Mouse (Mus musculus): ENCODE measurements around the gene Msl3l2. TPM values are rescaled to one million over a fixed set of nuclear protein-coding genes. Genes with fewer than 3 reads are reported as not detected.
A peak's percentile ranks its signal among the peaks of the same experiment; 100 is the strongest.

Gene Msl3l2
- polyA plus RNA-seq, 1 experiment, result 7.2 TPM

GRCm38 (mm10) chr10:56096757-56097156, 10.0 kb upstream of the Msl3l2 start:
- Histone ChIP-seq H3K27me3 (ENCODE audit: control insufficient read depth, insufficient read depth, low read length) (no peaks in the 10 kb centered on the region), H3K36me3 (ENCODE audit: control insufficient read depth, insufficient read depth, low read length) (no peaks in the 10 kb centered on the region), H3K4me3 (ENCODE audit: control insufficient read depth, insufficient read depth, low read length) (no peak overlapping the region), H3K27ac (ENCODE audit: control insufficient read depth, insufficient read depth, low read length) (no peak overlapping the region), H3K4me1 (replicated peaks; ENCODE audit: control insufficient read depth, insufficient read depth, low read length) (no peaks in the 10 kb centered on the region)
- TF ChIP-seq POLR2A (IDR thresholded peaks at IDR 0.05; ENCODE audit: control insufficient read depth, extremely low read depth, insufficient read depth, low read length, poor library complexity) (no peak), CTCF (IDR thresholded peaks at IDR 0.05; ENCODE audit: borderline replicate concordance, control insufficient read depth, extremely low read depth, insufficient read depth, low read length, poor library complexity) (no peak)
- DNase-seq, result no peak

GRCm38 (mm10) chr10:56099126-56099525, 7.6 kb upstream of the Msl3l2 start:
- WGBS, result 97% methylated on average over 3 of the region's 3 CpGs
- Histone ChIP-seq H3K4me3 (ENCODE audit: control insufficient read depth, insufficient read depth, low read length) (no peak overlapping the region), H3K27me3 (ENCODE audit: control insufficient read depth, insufficient read depth, low read length) (no peaks in the 10 kb centered on the region), H3K4me1 (replicated peaks; ENCODE audit: control insufficient read depth, insufficient read depth, low read length) (no peaks in the 10 kb centered on the region), H3K36me3 (ENCODE audit: control insufficient read depth, insufficient read depth, low read length) (no peaks in the 10 kb centered on the region), H3K27ac (ENCODE audit: control insufficient read depth, insufficient read depth, low read length) (no peak overlapping the region)
- no peak for TF ChIP-seq POLR2A (IDR thresholded peaks at IDR 0.05; ENCODE audit: control insufficient read depth, extremely low read depth, insufficient read depth, low read length, poor library complexity)
- TF ChIP-seq CTCF (IDR thresholded peaks at IDR 0.05; ENCODE audit: borderline replicate concordance, control insufficient read depth, extremely low read depth, insufficient read depth, low read length, poor library complexity), result no peak
- DNase-seq, result no peak

GRCm38 (mm10) chr10:56099641-56100310, 6.9 kb upstream of the Msl3l2 start:
- H3K27me3 ChIP-seq (ENCODE audit: control insufficient read depth, insufficient read depth, low read length), result no peaks in the 10 kb centered on the region
- WGBS, result 98% methylated on average over 3 of the region's 3 CpGs
- no peaks in the 10 kb centered on the region for H3K36me3 ChIP-seq (ENCODE audit: control insufficient read depth, insufficient read depth, low read length)
- TF ChIP-seq CTCF (IDR thresholded peaks at IDR 0.05; ENCODE audit: borderline replicate concordance, control insufficient read depth, extremely low read depth, insufficient read depth, low read length, poor library complexity) (no peak), POLR2A (IDR thresholded peaks at IDR 0.05; ENCODE audit: control insufficient read depth, extremely low read depth, insufficient read depth, low read length, poor library complexity) (no peak)
- no peaks in the 10 kb centered on the region for H3K4me1 ChIP-seq (replicated peaks; ENCODE audit: control insufficient read depth, insufficient read depth, low read length)
- no peak overlapping the region for H3K27ac ChIP-seq (ENCODE audit: control insufficient read depth, insufficient read depth, low read length)
- DNase-seq, result no peak
- no peak overlapping the region for H3K4me3 ChIP-seq (ENCODE audit: control insufficient read depth, insufficient read depth, low read length)

- no peak for DNase-seq
- H3K4me3 ChIP-seq (ENCODE audit: control insufficient read depth, insufficient read depth, low read length), result peak overlapping the region; percentile 54
- no peaks in the 10 kb centered on the region for H3K4me1 ChIP-seq (replicated peaks; ENCODE audit: control insufficient read depth, insufficient read depth, low read length)
- no peaks in the 10 kb centered on the region for H3K27me3 ChIP-seq (ENCODE audit: control insufficient read depth, insufficient read depth, low read length)
- no peak for TF ChIP-seq POLR2A (IDR thresholded peaks at IDR 0.05; ENCODE audit: control insufficient read depth, extremely low read depth, insufficient read depth, low read length, poor library complexity)
- no peak for TF ChIP-seq CTCF (IDR thresholded peaks at IDR 0.05; ENCODE audit: borderline replicate concordance, control insufficient read depth, extremely low read depth, insufficient read depth, low read length, poor library complexity)
- H3K36me3 ChIP-seq (ENCODE audit: control insufficient read depth, insufficient read depth, low read length), result no peaks in the 10 kb centered on the region
- WGBS, result 20% methylated on average over 1 of the region's 1 CpGs
- no peak overlapping the region for H3K27ac ChIP-seq (ENCODE audit: control insufficient read depth, insufficient read depth, low read length)
Measured at GRCm38 (mm10) chr10:56106996-56107334, 248 bp downstream of the Msl3l2 start.

- peak; percentile 66 for DNase-seq
- Histone ChIP-seq H3K4me3 (ENCODE audit: control insufficient read depth, insufficient read depth, low read length) (peak overlapping the region; percentile 96), H3K36me3 (ENCODE audit: control insufficient read depth, insufficient read depth, low read length) (no peaks in the 10 kb centered on the region), H3K27me3 (ENCODE audit: control insufficient read depth, insufficient read depth, low read length) (no peaks in the 10 kb centered on the region), H3K27ac (ENCODE audit: control insufficient read depth, insufficient read depth, low read length) (no peak overlapping the region), H3K4me1 (replicated peaks; ENCODE audit: control insufficient read depth, insufficient read depth, low read length) (peaks cover 7% of the 10 kb centered on the region)
- TF ChIP-seq CTCF (IDR thresholded peaks at IDR 0.05; ENCODE audit: borderline replicate concordance, control insufficient read depth, extremely low read depth, insufficient read depth, low read length, poor library complexity), result 0 out of 2 replicates have a peak, but pooled peaks have one; percentile 55
- TF ChIP-seq POLR2A (IDR thresholded peaks at IDR 0.05; ENCODE audit: control insufficient read depth, extremely low read depth, insufficient read depth, low read length, poor library complexity), result peak; percentile 46; the same call in 1 of the 2 replicates
- 17% methylated on average over 50 of the region's 50 CpGs for WGBS
Measured at GRCm38 (mm10) chr10:56114951-56115635, 8.4 kb downstream of the Msl3l2 start.

- Histone ChIP-seq H3K36me3 (ENCODE audit: control insufficient read depth, insufficient read depth, low read length) (no peaks in the 10 kb centered on the region), H3K27ac (ENCODE audit: control insufficient read depth, insufficient read depth, low read length) (no peak overlapping the region), H3K27me3 (ENCODE audit: control insufficient read depth, insufficient read depth, low read length) (no peaks in the 10 kb centered on the region), H3K4me1 (replicated peaks; ENCODE audit: control insufficient read depth, insufficient read depth, low read length) (peaks cover 7% of the 10 kb centered on the region), H3K4me3 (ENCODE audit: control insufficient read depth, insufficient read depth, low read length) (peak overlapping the region; percentile 96)
- peak; percentile 33 for DNase-seq
- 67% methylated on average over 27 of the region's 27 CpGs for WGBS
- TF ChIP-seq POLR2A (IDR thresholded peaks at IDR 0.05; ENCODE audit: control insufficient read depth, extremely low read depth, insufficient read depth, low read length, poor library complexity) (no peak), CTCF (IDR thresholded peaks at IDR 0.05; ENCODE audit: borderline replicate concordance, control insufficient read depth, extremely low read depth, insufficient read depth, low read length, poor library complexity) (no peak)
Measured at GRCm38 (mm10) chr10:56115636-56116180, 9.0 kb downstream of the Msl3l2 start.

All from thymus, adult 2 months (tissue).